Mouse (Mus musculus) neutrophil, adult 83 days (primary cell): ENCODE results near the gene Cnnm3. TPM values are rescaled to one million over a fixed set of nuclear protein-coding genes. Genes with fewer than 3 reads are reported as not detected.

Experiments used
- total RNA-seq, 2 experiments: library from RNA; stranded (reverse); gene quantifications; one replicate each; pipeline ENCODE4 v1.2.4; 2023

Cnnm3 gene
- total RNA-seq, result 10 to 100 TPM; 22.2 to 30.3 TPM

DNA sequence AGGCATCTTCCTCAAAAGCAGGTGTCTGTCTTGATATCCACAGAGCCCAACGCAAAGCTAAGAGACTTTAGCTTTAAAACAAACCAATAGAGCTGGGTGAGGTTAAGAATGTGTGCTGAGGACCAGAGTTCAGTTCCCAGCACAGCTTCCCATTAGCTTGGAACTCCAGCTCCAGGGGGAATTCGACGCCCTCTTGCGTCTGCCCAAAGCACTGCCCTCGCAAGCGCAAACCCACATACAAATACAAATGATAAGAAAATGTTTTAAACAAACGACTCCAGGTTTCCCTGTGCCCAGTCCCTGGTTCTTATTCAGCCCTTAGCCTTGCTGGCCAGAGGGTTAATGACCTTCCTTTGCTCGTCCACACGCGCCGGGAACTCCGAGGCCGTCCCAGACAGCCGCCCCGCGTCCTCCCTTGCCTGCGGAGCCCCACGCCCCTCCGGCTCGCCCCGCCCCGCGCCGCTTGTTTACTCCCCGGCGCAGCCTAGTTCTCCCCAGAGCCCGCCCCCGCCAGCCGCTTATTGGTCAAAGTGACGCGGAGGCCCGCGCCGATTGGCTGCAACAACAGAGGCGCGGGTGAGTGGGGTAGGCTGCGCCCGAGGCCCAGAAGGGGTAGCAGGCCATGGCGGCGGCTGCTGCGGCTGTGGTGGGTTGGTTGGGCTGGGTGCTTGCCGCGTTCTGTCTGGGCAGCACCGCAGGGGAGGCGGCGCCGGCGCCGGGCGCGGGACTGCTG lies at the start of gene Cnnm3:
TSS of gene Cnnm3 (plus strand) at position 579 of the 733 bp plus-strand sequence.

GRCm38 (mm10) chr1:36471181-36472105 lies 40.2 kb upstream of the Cnnm3 start, which contains the start of gene Cnnm4:
TSS of gene Cnnm4 (plus strand) at chr1:36471620.

GRCm38 (mm10) chr1:36536783-36537182 lies 25.1 kb downstream of the Cnnm3 start, which contains the start of gene Ankrd23:
TSS of gene Ankrd23 (minus strand) at chr1:36536883.

DNA sequence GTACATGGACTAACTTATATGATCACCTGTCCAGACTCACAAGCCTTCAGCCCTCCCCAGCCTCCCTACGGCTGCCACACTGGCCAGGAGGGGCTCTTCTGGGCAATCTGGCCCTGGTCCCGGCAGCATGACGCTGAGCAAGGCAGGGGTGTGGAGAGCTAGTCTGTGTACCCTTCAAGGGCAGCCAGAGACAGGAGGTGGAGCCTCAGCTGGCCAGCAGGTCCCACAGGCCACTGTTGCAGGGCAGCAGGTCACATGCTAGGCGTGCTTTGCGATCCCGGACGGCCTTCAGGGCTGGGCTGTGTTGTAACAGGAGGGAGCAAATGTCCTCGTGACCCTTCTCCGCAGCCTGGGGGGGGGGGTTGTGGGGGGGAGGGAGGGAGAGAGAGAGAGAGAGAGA lies 27.5 kb downstream of the Cnnm3 start, which contains the start of gene Gm42417:
TSS of gene Gm42417 (minus strand) at position 244 of the 400 bp plus-strand sequence.

DNA sequence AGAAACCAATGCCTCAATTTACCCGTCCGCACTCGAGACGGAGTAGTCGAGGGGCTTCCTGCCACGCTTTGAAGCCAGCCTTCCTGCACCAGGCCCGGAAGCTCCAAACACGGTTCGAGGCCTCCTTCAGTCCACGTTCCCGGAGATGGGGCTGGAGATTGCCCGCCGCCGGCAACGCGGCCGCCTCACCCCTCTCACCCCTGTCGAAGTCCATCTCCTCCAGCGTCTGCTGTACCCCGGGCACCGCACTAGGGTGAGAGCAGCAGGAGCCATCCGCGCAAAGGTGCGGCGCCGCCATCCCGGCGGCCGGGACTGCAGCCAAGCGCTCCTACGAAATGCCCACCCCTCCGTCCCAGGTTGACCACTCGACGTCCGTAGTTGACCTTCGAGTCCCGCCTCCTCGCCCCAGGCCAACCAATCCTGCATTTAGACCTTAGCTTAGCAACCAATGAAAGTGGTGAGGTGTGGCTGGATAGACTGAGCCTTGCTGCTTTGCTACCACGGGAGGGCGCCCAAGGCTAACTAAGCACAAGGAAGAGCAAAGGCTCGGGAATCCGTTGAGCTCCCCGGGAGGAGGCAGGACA lies 35.3 kb downstream of the Cnnm3 start, which contains the start of gene Ankrd39:
TSS of gene Ankrd39 (minus strand) at position 558 of the 584 bp plus-strand sequence.

GRCm38 (mm10) chr1:36558031-36558993 lies 46.6 kb downstream of the Cnnm3 start, which contains the start of gene Sema4c:
TSS of gene Sema4c (minus strand) at chr1:36558349.

Other genes starting within 250 kb of the Cnnm3 start
- 100 to 1,000 TPM; 110 to 115 TPM for gene Neurl3, start 237.2 kb upstream of the Cnnm3 start, total RNA-seq
- gene Arid5a, start 204.1 kb upstream of the Cnnm3 start, total RNA-seq, result 10 to 100 TPM; 59.0 to 74.6 TPM
- gene Kansl3, start 142.7 kb upstream of the Cnnm3 start, total RNA-seq, result 10 to 100 TPM; 39.7 to 40.2 TPM
- under 1 TPM in 1 of 2 experiments, not detected in 1; 0.29 TPM for gene Fer1l5, start 139.6 kb upstream of the Cnnm3 start, total RNA-seq
- 10 to 100 TPM; 44.3 to 46.6 TPM for gene Lman2l, start 66.6 kb upstream of the Cnnm3 start, total RNA-seq
- gene Cnnm4, start 40.2 kb upstream of the Cnnm3 start, total RNA-seq, result 10 to 100 TPM; 22.8 to 29.2 TPM
- gene Ankrd23, start 25.0 kb downstream of the Cnnm3 start, total RNA-seq, result 1 to 10 TPM; 3.2 to 5.7 TPM
- gene Gm42417, start 27.6 kb downstream of the Cnnm3 start, total RNA-seq, result 1 to 10 TPM in 1 of 2 experiments, not detected in 1; 2.5 TPM
- gene Ankrd39, start 35.6 kb downstream of the Cnnm3 start, total RNA-seq, result 1 to 10 TPM; 3.9 to 4.0 TPM
- gene Sema4c, start 46.5 kb downstream of the Cnnm3 start, total RNA-seq, result 1 to 10 TPM; 1.4 to 1.7 TPM
- under 1 TPM in 1 of 2 experiments, not detected in 1; 0.49 TPM for gene Fam178b, start 171.3 kb downstream of the Cnnm3 start, total RNA-seq
- gene Cox5b, start 179.6 kb downstream of the Cnnm3 start, total RNA-seq, result 100 to 1,000 TPM; 249 to 268 TPM
- not detected for gene 4933424G06Rik, start 198.3 kb downstream of the Cnnm3 start, total RNA-seq
- gene Actr1b, start 202.6 kb downstream of the Cnnm3 start, total RNA-seq, result 10 to 100 TPM; 40.1 to 44.0 TPM
- gene Zap70, start 249.9 kb downstream of the Cnnm3 start, total RNA-seq, result under 1 TPM; 0.35 to 0.49 TPM